Mouse (Mus musculus) MEL (cell line): ENCODE measurements at regions not wholly inside any gene's neighbourhood (a gene's known extent, or its start where the extent isn't known, plus 50 kb on each side); places are given as distances from the start of the nearest gene placed in this dataset.

Experiments used
- DNase-seq: peaks from one replicate; pipeline ENCODE4 v3.0.0; 2011; ENCODE audit warnings: low read depth, low spot score
- H3K27ac ChIP-seq: 2 replicates; pipeline ENCODE4 v1.5.1; 2012; ENCODE audit warnings: low read depth, mild to moderate bottlenecking, control low read depth, low read length, moderate library complexity; ENCODE audit not compliant: control insufficient read depth
- H3K27me3 ChIP-seq, 2 experiments: fragments of 150-350 bp in 1 of 2; sonication (generic) in 1 of 2; 2 replicates each; pipeline ENCODE4 v1.6.1; 2012; ENCODE audit warnings: low read length in 2 of 2, mild to moderate bottlenecking in 2 of 2, improper control_type of control experiment in 1 of 2, moderate library complexity in 1 of 2; ENCODE audit not compliant: insufficient read depth in 2 of 2, control insufficient read depth in 1 of 2
- H3K36me3 ChIP-seq, 2 experiments: 2 replicates each; pipeline ENCODE4 v1.6.1; 2012 to 2014; ENCODE audit warnings: low read length in 2 of 2, improper control_type of control experiment in 1 of 2, inconsistent platforms in 1 of 2, mild to moderate bottlenecking in 1 of 2; ENCODE audit not compliant: insufficient read depth in 2 of 2, control insufficient read depth in 1 of 2
- H3K4me1 ChIP-seq, 2 experiments: fragments of 150-350 bp in 1 of 2; sonication (generic) in 1 of 2; 2 replicates each; pipeline ENCODE4 v1.6.1; 2012; ENCODE audit warnings: low read length in 2 of 2, improper control_type of control experiment in 1 of 2, mild to moderate bottlenecking in 1 of 2; ENCODE audit not compliant: insufficient read depth in 2 of 2, control insufficient read depth in 1 of 2
- H3K4me3 ChIP-seq, 2 experiments: fragments of 150-350 bp in 1 of 2; sonication (generic) in 1 of 2; 2 replicates each; pipeline ENCODE4 v1.5.1; 2012; ENCODE audit warnings: low read depth in 2 of 2, low read length in 2 of 2, mild to moderate bottlenecking in 2 of 2, moderate library complexity in 2 of 2, control low read depth in 1 of 2, improper control_type of control experiment in 1 of 2; ENCODE audit not compliant: control insufficient read depth in 1 of 2, insufficient read depth in 1 of 2
- H3K79me2 ChIP-seq: 2 replicates; pipeline ENCODE4 v1.6.1; 2012; ENCODE audit warnings: mild to moderate bottlenecking, low read length, moderate library complexity; ENCODE audit not compliant: control insufficient read depth, poor library complexity, insufficient read depth
- H3K9ac ChIP-seq: 2 replicates; pipeline ENCODE4 v1.6.1; 2012; ENCODE audit warnings: low read depth, mild to moderate bottlenecking, control low read depth, low read length, moderate library complexity; ENCODE audit not compliant: control insufficient read depth, poor library complexity, severe bottlenecking
- H3K9me3 ChIP-seq: fragments of 150-350 bp; sonication (generic); replicated peaks from 2 replicates; pipeline ENCODE4 v1.6.1; 2012; ENCODE audit warnings: mild to moderate bottlenecking, low read length, improper control_type of control experiment, moderate library complexity; ENCODE audit not compliant: insufficient read depth
- BHLHE40 ChIP-seq: IDR thresholded peaks from 2 replicates; pipeline ENCODE4 v1.6.1; 2012; ENCODE audit warnings: low read depth, mild to moderate bottlenecking, inconsistent platforms, low read length, improper control_type of control experiment, borderline replicate concordance
- CHD1 ChIP-seq: IDR thresholded peaks from 2 replicates; pipeline ENCODE4 v1.6.1; 2012; ENCODE audit warnings: low read depth, mild to moderate bottlenecking, inconsistent platforms, low read length, improper control_type of control experiment
- ELF1 ChIP-seq: IDR thresholded peaks from 2 replicates; pipeline ENCODE4 v1.6.1; 2014; ENCODE audit warnings: low read depth, mild to moderate bottlenecking, inconsistent platforms, low read length, improper control_type of control experiment, moderate library complexity
- ETS1 ChIP-seq: IDR thresholded peaks from 2 replicates; pipeline ENCODE4 v1.6.1; 2012; ENCODE audit warnings: low read depth, mild to moderate bottlenecking, inconsistent platforms, low read length, improper control_type of control experiment, moderate library complexity
- GATA1 ChIP-seq: IDR thresholded peaks from 2 replicates; pipeline ENCODE4 v1.6.1; 2011; ENCODE audit warnings: low read depth, low read length, improper control_type of control experiment
- KAT2A ChIP-seq: conservative IDR thresholded peaks from 2 replicates; pipeline ENCODE4 v1.6.1; 2012; ENCODE audit warnings: low read depth, low read length, improper control_type of control experiment, inconsistent platforms
- MAFK ChIP-seq: IDR thresholded peaks from 2 replicates; pipeline ENCODE4 v1.6.1; 2011; ENCODE audit warnings: low read depth, mild to moderate bottlenecking, low read length, improper control_type of control experiment, borderline replicate concordance
- MAX ChIP-seq: IDR thresholded peaks from 2 replicates; pipeline ENCODE4 v1.6.1; 2011; ENCODE audit warnings: low read length, improper control_type of control experiment
- MEF2A ChIP-seq: IDR thresholded peaks from 2 replicates; pipeline ENCODE4 v1.6.1; 2014; ENCODE audit warnings: low read depth, mild to moderate bottlenecking, inconsistent platforms, low read length, improper control_type of control experiment; ENCODE audit not compliant: poor library complexity, insufficient replicate concordance, severe bottlenecking; ENCODE audit errors: extremely low read depth
- MXI1 ChIP-seq: IDR thresholded peaks from 2 replicates; pipeline ENCODE4 v1.6.1; 2011; ENCODE audit warnings: mild to moderate bottlenecking, low read depth, low read length, improper control_type of control experiment
- MYB ChIP-seq: IDR thresholded peaks from 2 replicates; pipeline ENCODE4 v1.6.1; 2011; ENCODE audit warnings: mild to moderate bottlenecking, low read depth, low read length, improper control_type of control experiment
- MYC ChIP-seq: IDR thresholded peaks from 2 replicates; pipeline ENCODE4 v1.6.1; 2011; ENCODE audit warnings: low read depth, mild to moderate bottlenecking, low read length, improper control_type of control experiment, moderate library complexity
- NELFE ChIP-seq: IDR thresholded peaks from 2 replicates; pipeline ENCODE4 v1.6.1; 2011; ENCODE audit warnings: low read depth, low read length, improper control_type of control experiment
- NRF1 ChIP-seq: IDR thresholded peaks from 2 replicates; pipeline ENCODE4 v1.6.1; 2014; ENCODE audit warnings: low read depth, mild to moderate bottlenecking, inconsistent platforms, low read length, improper control_type of control experiment, moderate library complexity; ENCODE audit not compliant: poor library complexity, insufficient read depth, severe bottlenecking
- POLR2A ChIP-seq, 2 experiments: IDR thresholded peaks; 2 replicates each; pipeline ENCODE4 v1.6.1; 2011 to 2012; ENCODE audit warnings: low read length in 2 of 2, mild to moderate bottlenecking in 2 of 2, control low read depth in 1 of 2, improper control_type of control experiment in 1 of 2, low read depth in 1 of 2, moderate library complexity in 1 of 2; ENCODE audit not compliant: control insufficient read depth in 1 of 2, insufficient read depth in 1 of 2, poor library complexity in 1 of 2
- RAD21 ChIP-seq: IDR thresholded peaks from 2 replicates; pipeline ENCODE4 v1.6.1; 2011; ENCODE audit warnings: mild to moderate bottlenecking, low read depth, low read length, improper control_type of control experiment
- SIN3A ChIP-seq: IDR thresholded peaks from 2 replicates; pipeline ENCODE4 v1.6.1; 2012; ENCODE audit warnings: low read length, improper control_type of control experiment, inconsistent platforms
- SMC3 ChIP-seq: IDR thresholded peaks from 2 replicates; pipeline ENCODE4 v1.6.1; 2011; ENCODE audit warnings: low read depth, low read length, improper control_type of control experiment
- UBTF ChIP-seq: IDR thresholded peaks from 2 replicates; pipeline ENCODE4 v1.6.1; 2012; ENCODE audit warnings: low read depth, mild to moderate bottlenecking, inconsistent platforms, low read length, improper control_type of control experiment, moderate library complexity, borderline replicate concordance; ENCODE audit not compliant: insufficient read depth
- USF1 ChIP-seq: IDR thresholded peaks from 2 replicates; pipeline ENCODE4 v1.6.1; 2014; ENCODE audit warnings: low read depth, mild to moderate bottlenecking, inconsistent platforms, low read length, improper control_type of control experiment, moderate library complexity
- USF2 ChIP-seq, 2 experiments: IDR thresholded peaks; 2 replicates each; pipeline ENCODE4 v1.6.1; 2011 to 2012; ENCODE audit warnings: improper control_type of control experiment in 2 of 2, low read length in 2 of 2, borderline replicate concordance in 1 of 2, inconsistent platforms in 1 of 2, low read depth in 1 of 2, mild to moderate bottlenecking in 1 of 2; ENCODE audit not compliant: insufficient read depth in 1 of 2
- ZMIZ1 ChIP-seq: IDR thresholded peaks from 2 replicates; pipeline ENCODE4 v1.6.1; 2012; ENCODE audit warnings: low read depth, mild to moderate bottlenecking, inconsistent platforms, low read length, improper control_type of control experiment, moderate library complexity
- ZNF384 ChIP-seq: IDR thresholded peaks from 2 replicates; pipeline ENCODE4 v1.6.1; 2012; ENCODE audit warnings: low read depth, mild to moderate bottlenecking, inconsistent platforms, low read length, improper control_type of control experiment

DNA sequence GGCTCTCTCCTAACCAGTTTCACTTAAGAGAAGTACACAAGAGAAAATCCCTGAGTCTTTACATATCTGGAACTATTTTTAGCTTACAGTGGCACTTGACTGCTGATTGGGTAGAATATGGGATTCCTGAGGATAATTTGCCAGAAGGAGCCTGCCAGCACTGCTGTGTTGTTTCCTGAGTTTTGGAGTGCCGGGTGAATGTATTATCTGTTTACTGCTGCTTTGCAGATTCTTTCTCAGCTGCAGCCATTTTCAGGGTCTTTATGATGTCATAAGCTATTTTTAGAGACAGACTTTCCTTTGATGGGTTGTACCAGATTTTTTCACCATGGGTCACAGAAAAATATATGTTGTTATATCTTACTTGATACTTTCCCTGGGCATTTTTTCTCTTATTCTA lies 279.1 kb upstream of the Chrm2 start:
- TF ChIP-seq BHLHE40 (no peak), MYC (no peak), USF2 (IDR thresholded peaks at IDR 0.05; ENCODE audit: borderline replicate concordance in 1 of 2, insufficient read depth in 1 of 2, low read depth in 1 of 2, low read length in 2 of 2) (no peak), USF1 (no peak), ZMIZ1 (no peak), RAD21 (no peak), ZNF384 (no peak), POLR2A (IDR thresholded peaks at IDR 0.05; ENCODE audit: control insufficient read depth in 1 of 2, insufficient read depth in 1 of 2, low read depth in 1 of 2, low read length in 2 of 2, poor library complexity in 1 of 2) (no peak), NELFE (no peak), NRF1 (no peak), MAX (no peak), MAFK (no peak), MXI1 (no peak), MEF2A (no peak), MYB (no peak), SIN3A (no peak), UBTF (no peak), ELF1 (no peak), GATA1 (no peak), CHD1 (no peak)
- H3K27me3 ChIP-seq, result no peaks in the 10 kb centered on the region
- no peaks in the 10 kb centered on the region for H3K36me3 ChIP-seq
- no peaks in the 10 kb centered on the region for H3K4me1 ChIP-seq
- no peak overlapping the region for H3K27ac ChIP-seq
- no peak overlapping the region for H3K9ac ChIP-seq
- H3K4me3 ChIP-seq, result no peak overlapping the region
- no peaks in the 10 kb centered on the region for H3K79me2 ChIP-seq
- no peaks in the 10 kb centered on the region for H3K9me3 ChIP-seq
- DNase-seq, result no peak

DNA sequence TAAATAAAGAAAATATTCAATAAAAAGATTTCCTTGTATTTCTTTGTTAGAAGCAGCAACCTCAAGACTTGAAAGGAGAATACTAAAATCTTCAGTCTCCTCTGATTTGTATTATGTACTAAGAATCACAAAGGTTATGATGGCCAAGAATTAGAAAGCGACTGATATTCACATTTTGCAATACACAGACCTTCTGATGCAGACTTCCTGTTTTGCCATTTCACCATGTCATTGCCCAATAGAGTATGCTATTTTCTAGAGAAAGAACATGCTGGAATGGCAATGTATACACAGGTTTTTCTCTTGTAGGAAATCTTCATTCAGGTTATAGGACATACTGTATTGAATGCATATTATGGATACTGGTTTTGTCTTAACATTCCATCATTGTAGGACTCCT lies 250.7 kb upstream of the Chrm2 start:
- no peaks in the 10 kb centered on the region for H3K36me3 ChIP-seq
- no peak overlapping the region for H3K4me3 ChIP-seq
- no peaks in the 10 kb centered on the region for H3K9me3 ChIP-seq
- no peaks in the 10 kb centered on the region for H3K79me2 ChIP-seq
- no peaks in the 10 kb centered on the region for H3K27me3 ChIP-seq
- TF ChIP-seq ETS1 (no peak), GATA1 (no peak), ZMIZ1 (no peak), KAT2A (no peak), USF2 (IDR thresholded peaks at IDR 0.05; ENCODE audit: borderline replicate concordance in 1 of 2, insufficient read depth in 1 of 2, low read depth in 1 of 2, low read length in 2 of 2) (no peak), UBTF (no peak), SMC3 (no peak)
- H3K27ac ChIP-seq, result no peak overlapping the region
- DNase-seq, result no peak
- no peaks in the 10 kb centered on the region for H3K4me1 ChIP-seq
- no peak overlapping the region for H3K9ac ChIP-seq
